Mouse (Mus musculus): ENCODE measurements around the gene Adamts15. TPM values are rescaled to one million over a fixed set of nuclear protein-coding genes. Genes with fewer than 3 reads are reported as not detected.

The Adamts15 gene
- polyA plus RNA-seq, 1 experiment from 2014 or later, result 0.81 TPM

DNA sequence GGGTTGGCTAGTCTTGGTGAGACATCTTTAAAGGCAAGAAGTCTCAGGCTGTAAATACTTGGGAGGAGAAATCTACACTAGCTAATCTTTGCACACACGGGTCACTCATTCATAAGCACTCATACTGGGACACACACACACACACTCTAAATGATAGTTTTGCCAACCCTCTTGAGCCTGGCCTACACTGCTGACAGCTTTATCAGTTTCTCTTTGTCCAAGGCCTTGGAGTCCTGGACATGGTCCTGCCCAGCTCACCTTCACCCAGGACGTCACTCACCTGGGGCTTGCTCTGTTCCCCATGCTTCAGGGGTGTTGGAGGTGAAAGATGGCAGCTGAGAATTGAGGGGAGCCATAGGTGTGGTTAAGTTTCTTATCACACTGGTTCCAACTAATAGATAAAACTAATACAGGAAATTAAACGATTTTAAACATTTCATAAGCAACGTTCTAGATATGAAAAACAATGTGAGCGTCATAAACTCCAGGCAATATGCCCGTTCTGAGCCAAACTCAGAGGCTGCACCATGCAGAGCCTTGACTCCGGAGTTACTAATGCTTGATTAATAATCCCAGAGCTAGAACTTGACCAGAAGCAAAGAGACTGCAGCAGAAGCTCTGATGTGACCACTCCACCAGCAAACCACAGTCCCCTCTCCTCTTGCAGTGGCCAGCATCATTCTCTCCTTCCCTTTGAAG lies 42.9 kb downstream of the Adamts15 start:
- Histone ChIP-seq H3K9me3 (replicated peaks; ENCODE audit: control insufficient read depth, low read length) (no peaks in the 10 kb centered on the region), H3K36me3 (ENCODE audit: control insufficient read depth, insufficient read depth) (no peaks in the 10 kb centered on the region), H3K4me1 (ENCODE audit: control insufficient read depth, low read depth, low read length) (no peaks in the 10 kb centered on the region; the same call in 1 of the 2 replicates), H3K4me3 (ENCODE audit: low read depth, low read length) (no peak overlapping the region), H3K27me3 (ENCODE audit: control insufficient read depth, insufficient read depth, low read depth, low read length) (no peaks in the 10 kb centered on the region), H3K9ac (ENCODE audit: low read depth, low read length) (no peak overlapping the region), H3K4me2 (ENCODE audit: low read depth, low read length) (no peak overlapping the region), H3K27ac (ENCODE audit: low read length) (no peak overlapping the region)
- ATAC-seq (ENCODE audit: low read depth), result no peak
- WGBS (ENCODE audit: insufficient replicate concordance), result 50% methylated on average over 7 of the region's 7 CpGs

DNA sequence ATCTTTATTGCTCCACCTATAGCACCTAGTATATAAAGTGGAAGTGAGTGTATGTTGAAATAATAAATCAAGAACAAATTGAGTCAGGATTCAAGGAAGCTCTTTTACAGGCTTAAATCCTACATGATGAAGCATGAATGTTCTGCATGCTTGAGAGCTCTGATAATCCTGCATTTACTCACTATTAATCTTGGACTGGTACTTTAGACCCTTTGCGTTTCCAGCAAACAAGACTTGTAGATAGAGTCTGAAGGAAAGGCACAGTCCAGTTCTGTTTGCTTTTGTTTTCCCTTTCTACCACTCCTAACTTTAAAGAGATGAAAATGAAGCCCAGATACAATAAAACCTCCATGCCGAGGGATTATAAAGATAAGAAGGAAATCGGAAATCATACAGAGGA lies 45.7 kb downstream of the Adamts15 start:
- Histone ChIP-seq H3K36me3 (ENCODE audit: control insufficient read depth, insufficient read depth) (no peaks in the 10 kb centered on the region), H3K27ac (ENCODE audit: low read length) (no peak overlapping the region), H3K4me2 (ENCODE audit: low read depth, low read length) (no peak overlapping the region), H3K4me1 (ENCODE audit: control insufficient read depth, low read depth, low read length) (no peaks in the 10 kb centered on the region; the same call in 1 of the 2 replicates), H3K9ac (ENCODE audit: low read depth, low read length) (no peak overlapping the region), H3K4me3 (ENCODE audit: low read depth, low read length) (no peak overlapping the region), H3K9me3 (replicated peaks; ENCODE audit: control insufficient read depth, low read length) (no peaks in the 10 kb centered on the region), H3K27me3 (ENCODE audit: control insufficient read depth, insufficient read depth, low read depth, low read length) (no peaks in the 10 kb centered on the region)
- WGBS (ENCODE audit: insufficient replicate concordance), result 54% methylated on average over 3 of the region's 3 CpGs
- no peak for ATAC-seq (ENCODE audit: low read depth)

DNA sequence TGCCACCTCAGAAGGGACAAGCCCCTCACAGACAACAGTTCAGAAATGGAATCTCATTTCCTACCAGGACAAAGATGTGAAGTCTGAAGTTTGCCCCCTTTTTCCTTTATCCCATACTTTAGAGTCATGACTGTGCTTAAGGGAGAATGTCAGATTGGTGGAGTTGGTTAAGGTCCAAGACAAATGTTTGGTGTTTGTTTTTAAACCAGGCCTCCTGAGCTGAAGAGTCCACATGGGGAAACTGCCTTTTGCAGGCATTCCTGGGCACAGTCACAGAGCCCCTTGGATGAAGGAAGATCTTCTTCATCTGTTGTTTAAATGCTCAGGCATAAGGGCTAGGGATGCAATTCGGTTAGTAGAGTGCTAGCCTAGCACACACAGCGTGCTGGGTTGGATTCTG lies 66.4 kb downstream of the Adamts15 start:
- Histone ChIP-seq H3K4me3 (ENCODE audit: low read depth, low read length) (no peak overlapping the region), H3K9ac (ENCODE audit: low read depth, low read length) (no peak overlapping the region), H3K27ac (ENCODE audit: low read length) (no peak overlapping the region), H3K4me2 (ENCODE audit: low read depth, low read length) (no peak overlapping the region), H3K27me3 (ENCODE audit: control insufficient read depth, insufficient read depth, low read depth, low read length) (no peaks in the 10 kb centered on the region), H3K36me3 (ENCODE audit: control insufficient read depth, insufficient read depth) (no peaks in the 10 kb centered on the region), H3K9me3 (replicated peaks; ENCODE audit: control insufficient read depth, low read length) (no peaks in the 10 kb centered on the region), H3K4me1 (ENCODE audit: control insufficient read depth, low read depth, low read length) (no peaks in the 10 kb centered on the region)
- no peak for ATAC-seq (ENCODE audit: low read depth)
- WGBS (ENCODE audit: insufficient replicate concordance), result 38% methylated on average over 2 of the region's 2 CpGs

DNA sequence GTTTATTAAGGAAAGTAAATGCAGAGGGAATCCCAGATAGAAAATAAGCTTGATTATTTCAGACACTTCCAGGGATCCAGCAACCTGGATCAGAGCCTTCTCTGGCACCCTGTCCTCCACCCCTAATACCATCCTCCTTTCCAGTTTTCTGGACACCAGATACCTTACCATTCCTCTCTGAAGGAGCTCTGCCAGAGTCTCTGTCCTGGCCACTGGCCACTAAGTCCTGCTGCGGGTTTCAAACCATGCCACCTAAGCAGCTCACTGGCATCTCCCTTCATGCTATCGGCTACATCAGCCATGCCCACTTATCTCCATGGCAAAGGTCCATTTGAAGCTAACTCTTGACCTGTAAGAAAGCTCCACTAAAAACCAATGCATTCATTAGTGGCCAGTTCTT lies 70.4 kb downstream of the Adamts15 start:
- Histone ChIP-seq H3K27me3 (ENCODE audit: control insufficient read depth, insufficient read depth, low read depth, low read length) (no peaks in the 10 kb centered on the region), H3K4me3 (ENCODE audit: low read depth, low read length) (no peak overlapping the region), H3K27ac (ENCODE audit: low read length) (no peak overlapping the region), H3K4me1 (ENCODE audit: control insufficient read depth, low read depth, low read length) (no peaks in the 10 kb centered on the region), H3K36me3 (ENCODE audit: control insufficient read depth, insufficient read depth) (no peaks in the 10 kb centered on the region), H3K9ac (ENCODE audit: low read depth, low read length) (no peak overlapping the region), H3K9me3 (replicated peaks; ENCODE audit: control insufficient read depth, low read length) (no peaks in the 10 kb centered on the region), H3K4me2 (ENCODE audit: low read depth, low read length) (no peak overlapping the region)
- WGBS (ENCODE audit: insufficient replicate concordance), result 71% methylated on average over 2 of the region's 2 CpGs
- ATAC-seq (ENCODE audit: low read depth), result no peak

DNA sequence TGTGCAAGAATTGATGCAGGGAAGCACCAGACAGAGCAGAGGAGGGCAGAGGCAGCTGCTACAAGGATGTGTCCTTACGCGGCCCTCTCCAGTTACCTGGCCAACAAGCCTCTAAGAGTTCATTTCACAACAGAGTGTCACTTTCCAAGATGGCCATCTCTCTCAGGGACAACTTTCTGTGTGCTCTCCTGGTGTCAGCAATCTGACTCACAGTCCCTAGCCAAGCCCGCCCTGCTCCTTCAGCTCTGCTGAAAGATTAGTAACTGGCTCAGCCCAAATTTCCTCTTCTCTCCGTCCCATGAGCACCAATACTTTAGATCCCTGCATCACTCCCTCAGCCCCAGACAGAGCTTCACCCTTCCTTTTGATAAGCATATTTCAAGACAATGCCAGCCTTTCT lies 72.3 kb downstream of the Adamts15 start:
- Histone ChIP-seq H3K27ac (ENCODE audit: low read length) (no peak overlapping the region), H3K4me2 (ENCODE audit: low read depth, low read length) (no peak overlapping the region), H3K4me3 (ENCODE audit: low read depth, low read length) (no peak overlapping the region), H3K9me3 (replicated peaks; ENCODE audit: control insufficient read depth, low read length) (no peaks in the 10 kb centered on the region), H3K27me3 (ENCODE audit: control insufficient read depth, insufficient read depth, low read depth, low read length) (no peaks in the 10 kb centered on the region), H3K9ac (ENCODE audit: low read depth, low read length) (no peak overlapping the region), H3K36me3 (ENCODE audit: control insufficient read depth, insufficient read depth) (no peaks in the 10 kb centered on the region), H3K4me1 (ENCODE audit: control insufficient read depth, low read depth, low read length) (no peaks in the 10 kb centered on the region)
- 69% methylated on average over 4 of the region's 4 CpGs for WGBS (ENCODE audit: insufficient replicate concordance)
- no peak for ATAC-seq (ENCODE audit: low read depth)

DNA sequence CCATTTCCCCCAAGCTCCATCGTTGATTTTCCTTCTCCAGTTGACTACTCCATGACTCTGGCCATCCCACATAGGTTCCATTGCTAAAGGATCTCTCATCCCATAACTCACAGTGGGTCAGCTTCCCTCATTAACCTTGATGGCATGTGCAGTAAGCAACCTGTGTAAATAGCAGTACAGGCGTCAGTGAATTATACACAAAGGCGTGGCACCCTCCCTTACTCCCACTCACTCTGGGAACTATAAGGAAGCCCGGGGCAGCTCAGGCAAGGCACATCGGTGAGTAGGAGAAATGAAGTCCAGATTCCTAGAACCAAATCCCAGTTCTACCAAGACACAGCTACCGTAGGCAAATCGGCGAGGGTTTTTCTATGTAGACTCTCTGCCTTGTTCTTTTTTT lies 72.8 kb downstream of the Adamts15 start:
- 77% methylated on average over 8 of the region's 8 CpGs for WGBS (ENCODE audit: insufficient replicate concordance)
- no peak overlapping the region for H3K4me2 ChIP-seq (ENCODE audit: low read depth, low read length)
- no peak overlapping the region for H3K9ac ChIP-seq (ENCODE audit: low read depth, low read length)

More for the DNA sequence above, 72.8 kb downstream of the Adamts15 start:
- Histone ChIP-seq H3K36me3 (ENCODE audit: control insufficient read depth, insufficient read depth) (no peaks in the 10 kb centered on the region), H3K9me3 (replicated peaks; ENCODE audit: control insufficient read depth, low read length) (no peaks in the 10 kb centered on the region), H3K4me1 (ENCODE audit: control insufficient read depth, low read depth, low read length) (no peaks in the 10 kb centered on the region), H3K4me3 (ENCODE audit: low read depth, low read length) (no peak overlapping the region), H3K27ac (ENCODE audit: low read length) (no peak overlapping the region), H3K27me3 (ENCODE audit: control insufficient read depth, insufficient read depth, low read depth, low read length) (no peaks in the 10 kb centered on the region)
- no peak for ATAC-seq (ENCODE audit: low read depth)

Other genes with a start within 250 kb of the Adamts15 start
- 0.12 and 0.18 TPM in 2 replicates for gene Adamts8, start 20.1 kb upstream of the Adamts15 start, polyA plus RNA-seq (2015; fragmentation: Nextera tagmentation; extraction: Ambion mirVana)
- 5.8 and 6.3 TPM in 2 replicates for gene Zbtb44, start 108.2 kb upstream of the Adamts15 start, polyA plus RNA-seq (2015; fragmentation: Nextera tagmentation; extraction: Ambion mirVana)
- 0.51 and 1.0 TPM in 2 replicates for gene St14, start 209.4 kb upstream of the Adamts15 start, polyA plus RNA-seq (2015; fragmentation: Nextera tagmentation; extraction: Ambion mirVana)

All from liver, embryonic 16.5 days (tissue).